Mouse (Mus musculus) MEL-GATA-1-ER (cell line): ENCODE data around the gene Olfr1263.

ENCODE experiments used
- DNase-seq: peaks from one replicate; pipeline ENCODE4 v3.0.0-alpha.2; 2012; ENCODE audit warnings: low read depth; ENCODE audit errors: extremely low read depth

Olfr1263 gene

GRCm38 (mm10) chr2:90011831-90012230 is at the start of gene Olfr1263:
Gene Olfr1263, plus strand, starts transcription at chr2:90012131.
- no peak for DNase-seq

- DNase-seq: no peak
Observed at GRCm38 (mm10) chr2:89974184-89974583, 37.7 kb upstream of the Olfr1263 start, which contains the start of gene Olfr1260. Gene Olfr1260, plus strand, starts transcription at chr2:89974340.

- no peak for DNase-seq
Observed at GRCm38 (mm10) chr2:89977709-89978108, 34.2 kb upstream of the Olfr1263 start.

- DNase-seq: no peak
Observed at GRCm38 (mm10) chr2:89990921-89991320, 21.0 kb upstream of the Olfr1263 start, which contains the start of gene Olfr1261. Gene Olfr1261, plus strand, starts transcription at chr2:89991221.

- DNase-seq: no peak
Observed at GRCm38 (mm10) chr2:89999845-90000244, 12.1 kb upstream of the Olfr1263 start, which contains the start of gene Olfr1262. Gene Olfr1262, plus strand, starts transcription at chr2:90000145.

GRCm38 (mm10) chr2:90025477-90025876 is 13.5 kb downstream of the Olfr1263 start, which contains the start of gene Olfr1264:
Gene Olfr1264, minus strand, starts transcription at chr2:90025577.
- DNase-seq: no peak

GRCm38 (mm10) chr2:90035037-90035436 is 23.1 kb downstream of the Olfr1263 start, which contains the start of gene Olfr1265:
Gene Olfr1265, plus strand, starts transcription at chr2:90035337.
- no peak for DNase-seq

- no peak for DNase-seq
Observed at GRCm38 (mm10) chr2:90063494-90063893, 51.6 kb downstream of the Olfr1263 start, which contains the start of gene Olfr140. Gene Olfr140, minus strand, starts transcription at chr2:90063594.
